Mouse (Mus musculus): ENCODE measurements around the gene Vmn2r85. TPM values are rescaled to one million over a fixed set of nuclear protein-coding genes. Genes with fewer than 3 reads are reported as not detected.

The Vmn2r85 gene
- total and polyA plus RNA-seq, 3 experiments: not detected

- DNase-seq (ENCODE audit: low read depth, low spot score): peak; percentile 83
- TF ChIP-seq POLR2A (IDR thresholded peaks at IDR 0.05; ENCODE audit: control insufficient read depth in 1 of 2, insufficient read depth in 1 of 2, low read depth in 1 of 2, low read length in 2 of 2, poor library complexity in 1 of 2) (no peak), EP300 (IDR thresholded peaks at IDR 0.05; ENCODE audit: low read depth in 1 of 2, low read length in 2 of 2) (peak; percentile 74 to 82), CTCF (IDR thresholded peaks at IDR 0.05 in 2 of 3, conservative IDR thresholded peaks at IDR 0.05 in 1 of 3; ENCODE audit: control insufficient read depth in 1 of 3, insufficient read depth in 1 of 3, low read depth in 2 of 3, low read length in 3 of 3, poor library complexity in 1 of 3, severe bottlenecking in 1 of 3) (no peak), RCOR1 (IDR thresholded peaks at IDR 0.05; ENCODE audit: low read depth, low read length) (0 out of 2 replicates have a peak, but pooled peaks have one; percentile 40), MYB (IDR thresholded peaks at IDR 0.05; ENCODE audit: low read depth, low read length) (no peak), JUND (IDR thresholded peaks at IDR 0.05; ENCODE audit: low read depth, low read length) (no peak), TBP (IDR thresholded peaks at IDR 0.05; ENCODE audit: low read depth, low read length) (no peak), POLR2AphosphoS5 (IDR thresholded peaks at IDR 0.05; ENCODE audit: borderline replicate concordance, low read depth, low read length) (no peak), GATA1 (IDR thresholded peaks at IDR 0.05; ENCODE audit: low read depth, low read length) (peak; percentile 75), E2F4 (IDR thresholded peaks at IDR 0.05; ENCODE audit: borderline replicate concordance, low read depth, low read length) (no peak), ZMIZ1 (IDR thresholded peaks at IDR 0.05; ENCODE audit: low read depth, low read length) (no peak), TCF12 (IDR thresholded peaks at IDR 0.05; ENCODE audit: low read depth, low read length) (peak; percentile 79), ETS1 (IDR thresholded peaks at IDR 0.05; ENCODE audit: low read depth, low read length) (peak; percentile 86), MAZ (IDR thresholded peaks at IDR 0.05; ENCODE audit: low read depth, low read length) (no peak), MXI1 (IDR thresholded peaks at IDR 0.05; ENCODE audit: low read depth, low read length) (0 out of 2 replicates have a peak, but pooled peaks have one; percentile 37), USF1 (IDR thresholded peaks at IDR 0.05; ENCODE audit: low read depth, low read length) (no peak), MAX (IDR thresholded peaks at IDR 0.05; ENCODE audit: low read length) (no peak), TAL1 (IDR thresholded peaks at IDR 0.05; ENCODE audit: low read length) (peak; percentile 72), SIN3A (IDR thresholded peaks at IDR 0.05; ENCODE audit: low read length) (peak; percentile 39), POLR2AphosphoS2 (IDR thresholded peaks at IDR 0.05; ENCODE audit: low read length) (no peak), CHD1 (IDR thresholded peaks at IDR 0.05; ENCODE audit: low read depth, low read length) (no peak)
- peaks cover 0 to 11% of the 10 kb centered on the region in 2 experiments; a peak in 2 of 4 replicates for H3K36me3 ChIP-seq (ENCODE audit: control insufficient read depth in 1 of 2, insufficient read depth in 2 of 2, low read length in 2 of 2)
- H3K27me3 ChIP-seq (ENCODE audit: control insufficient read depth in 1 of 2, insufficient read depth in 2 of 2, low read length in 2 of 2): no peaks in the 10 kb centered on the region
- no peak overlapping the region for H3K4me3 ChIP-seq (ENCODE audit: control insufficient read depth in 1 of 2, insufficient read depth in 1 of 2, low read depth in 2 of 2, low read length in 2 of 2)
- no peak overlapping the region for H3K9ac ChIP-seq (ENCODE audit: control insufficient read depth, low read depth, low read length, poor library complexity, severe bottlenecking)
- H3K4me1 ChIP-seq (ENCODE audit: control insufficient read depth in 1 of 2, insufficient read depth in 2 of 2, low read length in 2 of 2): peaks cover 5 to 7% of the 10 kb centered on the region in 2 experiments; a peak in 2 of 4 replicates
- H3K27ac ChIP-seq (ENCODE audit: control insufficient read depth, low read depth, low read length): peak overlapping the region; percentile 15; the same call in 1 of the 2 replicates
- no peaks in the 10 kb centered on the region for H3K9me3 ChIP-seq (replicated peaks; ENCODE audit: insufficient read depth, low read length)
- H3K79me2 ChIP-seq (ENCODE audit: control insufficient read depth, insufficient read depth, low read length, poor library complexity): no peaks in the 10 kb centered on the region
Measured at GRCm38 (mm10) chr10:130372491-130373173, 56.9 kb downstream of the Vmn2r85 start.

GRCm38 (mm10) chr10:130371644-130372043 is 57.9 kb downstream of the Vmn2r85 start:
- H3K9ac ChIP-seq (ENCODE audit: control insufficient read depth, low read depth, low read length, poor library complexity, severe bottlenecking): no peak overlapping the region
- no peak overlapping the region for H3K4me3 ChIP-seq (ENCODE audit: control insufficient read depth in 1 of 2, insufficient read depth in 1 of 2, low read depth in 2 of 2, low read length in 2 of 2)
- H3K9me3 ChIP-seq (replicated peaks; ENCODE audit: insufficient read depth, low read length): no peaks in the 10 kb centered on the region
- H3K79me2 ChIP-seq (ENCODE audit: control insufficient read depth, insufficient read depth, low read length, poor library complexity): no peaks in the 10 kb centered on the region
- no peak overlapping the region for H3K27ac ChIP-seq (ENCODE audit: control insufficient read depth, low read depth, low read length)
- H3K36me3 ChIP-seq (ENCODE audit: control insufficient read depth in 1 of 2, insufficient read depth in 2 of 2, low read length in 2 of 2): peaks cover 0 to 11% of the 10 kb centered on the region in 2 experiments; a peak in 2 of 4 replicates
- TF ChIP-seq POLR2A (IDR thresholded peaks at IDR 0.05; ENCODE audit: control insufficient read depth in 1 of 2, insufficient read depth in 1 of 2, low read depth in 1 of 2, low read length in 2 of 2, poor library complexity in 1 of 2) (no peak), ELF1 (IDR thresholded peaks at IDR 0.05; ENCODE audit: low read depth, low read length) (no peak), BHLHE40 (IDR thresholded peaks at IDR 0.05; ENCODE audit: borderline replicate concordance, low read depth, low read length) (no peak), MAFK (IDR thresholded peaks at IDR 0.05; ENCODE audit: borderline replicate concordance, low read depth, low read length) (no peak), CTCF (IDR thresholded peaks at IDR 0.05 in 2 of 3, conservative IDR thresholded peaks at IDR 0.05 in 1 of 3; ENCODE audit: control insufficient read depth in 1 of 3, insufficient read depth in 1 of 3, low read depth in 2 of 3, low read length in 3 of 3, poor library complexity in 1 of 3, severe bottlenecking in 1 of 3) (no peak), GATA1 (IDR thresholded peaks at IDR 0.05; ENCODE audit: low read depth, low read length) (no peak), MEF2A (IDR thresholded peaks at IDR 0.05; ENCODE audit: extremely low read depth, insufficient replicate concordance, low read depth, low read length, poor library complexity, severe bottlenecking) (no peak), JUND (IDR thresholded peaks at IDR 0.05; ENCODE audit: low read depth, low read length) (no peak)
- no peaks in the 10 kb centered on the region for H3K27me3 ChIP-seq (ENCODE audit: control insufficient read depth in 1 of 2, insufficient read depth in 2 of 2, low read length in 2 of 2)
- peaks cover 5 to 7% of the 10 kb centered on the region in 2 experiments; a peak in 2 of 4 replicates for H3K4me1 ChIP-seq (ENCODE audit: control insufficient read depth in 1 of 2, insufficient read depth in 2 of 2, low read length in 2 of 2)
- DNase-seq (ENCODE audit: low read depth, low spot score): no peak
